Comparison of ENCODE assay signal across 26 mouse cellular contexts in genomic region chr14:77162496-77162895, GRCm38 (mm10). TPM values are rescaled to one million over a fixed set of nuclear protein-coding genes. Genes with fewer than 3 reads are reported as not detected.
DNase-seq lines count a peak whose midpoint lies in the region; ATAC-seq and TF ChIP-seq lines count a peak whose summit lies in the region.
"Had no signal": no experiment of that assay in that cellular context is flagged by ENCODE, and none has a peak within 500 bp of the region (broad histone marks: within the 10 kb centered on the region; RNA-seq: fewer than 3 reads in every experiment).

No protein-coding gene starts in this region.

- H3K27ac ChIP-seq in forebrain, postnatal 0 days (ENCODE audit: low read depth, low read length), result no peak overlapping the region
- no peak overlapping the region for H3K27ac ChIP-seq in forebrain, embryonic 15.5 days (replicated peaks)
- H3K27ac ChIP-seq: embryonic facial prominence, embryonic 10.5 days; heart, embryonic 15.5 days; hindbrain, embryonic 10.5 days; hindbrain, embryonic 15.5 days had no signal

- TF ChIP-seq CTCF in forebrain, postnatal 0 days (IDR thresholded peaks at IDR 0.05; ENCODE audit: low read depth), result no peak

- 65% methylated on average over 3 of the region's 3 CpGs for WGBS in forebrain, postnatal 0 days
- WGBS in forebrain, embryonic 15.5 days, result 68% methylated on average over 3 of the region's 3 CpGs

- intact Hi-C loops in left cerebral cortex, postnatal 4 days (cut with DNase I), result no loop called here
- intact Hi-C loops in left cerebral cortex, postnatal 14 days (cut with DNase I), result no loop called here

- H3K36me3 ChIP-seq in forebrain, postnatal 0 days (ENCODE audit: insufficient read depth), result no peaks in the 10 kb centered on the region
- H3K36me3 ChIP-seq in forebrain, embryonic 15.5 days, result 0 out of 2 replicates have a peak, but pooled peaks cover 3% of the 10 kb centered on the region
- H3K36me3 ChIP-seq: embryonic facial prominence, embryonic 10.5 days; G1E; heart, embryonic 15.5 days; hindbrain, embryonic 10.5 days; hindbrain, embryonic 15.5 days had no signal

- H3K9ac ChIP-seq in forebrain, postnatal 0 days, result no peak overlapping the region
- no peak overlapping the region for H3K9ac ChIP-seq in forebrain, embryonic 15.5 days (replicated peaks)
- H3K9ac ChIP-seq: heart, embryonic 15.5 days; hindbrain, embryonic 15.5 days had no signal

- no peak overlapping the region for H3K4me2 ChIP-seq in forebrain, postnatal 0 days (ENCODE audit: low read depth)
- no peak overlapping the region for H3K4me2 ChIP-seq in forebrain, embryonic 15.5 days (replicated peaks)
- H3K4me2 ChIP-seq: heart, embryonic 11.5 days; heart, embryonic 15.5 days; hindbrain, embryonic 15.5 days had no signal

- H3K4me1 ChIP-seq in forebrain, postnatal 0 days (ENCODE audit: insufficient read depth), result peaks cover 17% of the 10 kb centered on the region; the same call in 1 of the 2 replicates
- H3K4me1 ChIP-seq in forebrain, embryonic 15.5 days, result peaks cover 47% of the 10 kb centered on the region

- H3K4me3 ChIP-seq in forebrain, postnatal 0 days (ENCODE audit: low read depth, low read length), result no peak overlapping the region
- H3K4me3 ChIP-seq in forebrain, embryonic 15.5 days, result no peak overlapping the region
- H3K4me3 ChIP-seq: embryonic facial prominence, embryonic 10.5 days; heart, embryonic 15.5 days; hindbrain, embryonic 10.5 days; hindbrain, embryonic 15.5 days had no signal

- H3K27me3 ChIP-seq in forebrain, postnatal 0 days (ENCODE audit: insufficient read depth, low read length), result no peaks in the 10 kb centered on the region
- no peaks in the 10 kb centered on the region for H3K27me3 ChIP-seq in forebrain, embryonic 15.5 days
- H3K27me3 ChIP-seq: hindbrain, embryonic 15.5 days had no signal

- peak; percentile 11 for DNase-seq in adrenal gland, postnatal 10 days
- no peak for DNase-seq in adrenal gland, postnatal 4 days (ENCODE audit: low spot score in 2 of 2)
- DNase-seq in forebrain, postnatal 0 days, result peak; percentile 20
- DNase-seq in left cerebral cortex, postnatal 4 days, result peak; percentile 68
- DNase-seq in left cerebral cortex, postnatal 14 days (ENCODE audit: low spot score in 2 of 2), result no peak
- peak; percentile 53 for DNase-seq in brain, adult 2 months (ENCODE audit: low read depth, low spot score)
- no peak for DNase-seq in lung, postnatal 36 days
- DNase-seq: adrenal gland, adult 8-10 months; B cell, adult 2 months; cerebellum, adult 11 months; cerebellum, adult 9-10 months; gastrocnemius, postnatal 25 days; heart, postnatal 14 days; kidney, adult 9 months had no signal

- H3K9me3 ChIP-seq in forebrain, postnatal 0 days (ENCODE audit: low read length), result no peaks in the 10 kb centered on the region
- H3K9me3 ChIP-seq in forebrain, embryonic 15.5 days, result no peaks in the 10 kb centered on the region
- H3K9me3 ChIP-seq: embryonic facial prominence, embryonic 10.5 days; heart, embryonic 15.5 days; hindbrain, embryonic 10.5 days; hindbrain, embryonic 15.5 days had no signal

- no peak for ATAC-seq in forebrain, postnatal 0 days
- ATAC-seq in forebrain, embryonic 15.5 days (replicated peaks), result no peak
- ATAC-seq: CD4-positive, CD25-positive, alpha-beta regulatory T cell, adult 4 months; forebrain, embryonic 16.5 days; inflammation-experienced regulatory T-cells, adult 6 months; intestine, postnatal 0 days had no signal

RNA-seq across cellular contexts. Expression of gene Enox1, which starts 5.9 kb away (rescaled TPM):
- 1 to 10 TPM; 4.9 to 9.4 TPM for total RNA-seq in adrenal gland, postnatal 10 days (2021)
- total RNA-seq in adrenal gland, postnatal 4 days (2021), result 10 to 100 TPM; 12.8 to 13.4 TPM
- total RNA-seq in forebrain, postnatal 0 days (2014; rRNA removed), result 61.7 and 61.8 TPM in 2 replicates
- 33.9 and 39.9 TPM in 2 replicates for polyA plus RNA-seq in forebrain, postnatal 0 days (2015; fragmentation: Nextera tagmentation; extraction: Ambion mirVana)
- 60.4 and 67.5 TPM in 2 replicates for polyA plus RNA-seq in forebrain, embryonic 15.5 days (2015; fragmentation: Nextera tagmentation; extraction: Ambion mirVana)
- total RNA-seq in left cerebral cortex, postnatal 4 days (2021), result 10 to 100 TPM; 67.2 to 73.5 TPM
- total RNA-seq in left cerebral cortex, postnatal 14 days (2021), result 10 to 100 TPM; 50.6 to 51.7 TPM
- total RNA-seq: granulocyte monocyte progenitor cell, adult 5-6 weeks had no signal
- polyA plus RNA-seq: CD4-positive, CD25-positive, alpha-beta regulatory T cell, adult 4 months; G1E had no signal

Comparison
In these comparisons a context has a peak if more than half of its experiments do, and no peak if none do; other contexts are left out.
1. DNase-seq: peak in adrenal gland, postnatal 10 days (single experiment), forebrain, postnatal 0 days (single experiment), left cerebral cortex, postnatal 4 days (single experiment) and brain, adult 2 months (single experiment); none in adrenal gland, postnatal 4 days (0 of 2), left cerebral cortex, postnatal 14 days (0 of 2) and lung, postnatal 36 days (single experiment).